Mouse (Mus musculus) right cerebral cortex, postnatal 25 days (tissue): Measurements from ENCODE around the gene BC048403.
"Not testable (repeated sequence)": the region's sequence is repeated elsewhere in the genome, so short reads cannot be mapped to it uniquely, and the experiment has no call there.

Experiments
- DNase-seq: peaks from one replicate; pipeline ENCODE4 v3.0.0; 2022

The BC048403 gene

DNA sequence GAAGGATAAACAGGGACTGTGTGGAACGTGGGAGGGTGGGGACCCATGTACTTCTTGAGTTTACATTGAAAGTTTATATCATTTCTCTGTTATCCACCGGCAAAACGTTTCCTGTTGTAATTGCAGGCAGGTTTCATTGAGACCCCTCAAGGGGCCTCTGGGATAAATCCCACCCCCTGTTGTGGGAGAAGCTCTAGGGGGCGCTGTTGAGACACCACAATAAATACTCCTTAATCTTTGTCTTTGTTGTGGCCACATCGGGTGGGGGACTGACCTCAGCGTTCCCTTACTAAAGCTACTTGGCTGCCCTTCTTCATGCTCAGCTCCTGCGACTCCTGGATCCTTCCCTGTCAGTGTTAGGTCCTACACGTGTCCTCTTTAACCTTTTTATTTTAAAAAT is 19.4 kb downstream of the BC048403 start:
- DNase-seq, result no peak

DNA sequence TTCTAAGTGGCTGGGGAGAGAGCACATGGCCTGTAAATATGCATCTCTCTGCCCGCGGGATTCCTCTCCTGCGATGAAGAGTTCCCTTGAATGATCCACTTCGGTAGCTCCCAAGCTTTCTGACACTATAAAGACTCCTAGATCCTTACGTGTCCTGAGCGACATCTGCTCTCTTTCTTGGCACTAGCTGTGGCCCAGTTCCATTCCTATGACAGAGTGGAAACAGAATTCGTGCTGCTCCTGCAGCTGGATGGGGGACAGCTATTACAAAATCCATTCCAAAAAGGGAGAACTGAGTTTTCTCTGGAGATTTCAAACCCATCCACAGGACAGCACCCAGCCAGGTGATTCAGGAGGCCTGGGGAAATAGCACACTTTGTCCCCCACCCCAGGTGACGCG is 22.4 kb downstream of the BC048403 start:
- DNase-seq, result no peak

DNA sequence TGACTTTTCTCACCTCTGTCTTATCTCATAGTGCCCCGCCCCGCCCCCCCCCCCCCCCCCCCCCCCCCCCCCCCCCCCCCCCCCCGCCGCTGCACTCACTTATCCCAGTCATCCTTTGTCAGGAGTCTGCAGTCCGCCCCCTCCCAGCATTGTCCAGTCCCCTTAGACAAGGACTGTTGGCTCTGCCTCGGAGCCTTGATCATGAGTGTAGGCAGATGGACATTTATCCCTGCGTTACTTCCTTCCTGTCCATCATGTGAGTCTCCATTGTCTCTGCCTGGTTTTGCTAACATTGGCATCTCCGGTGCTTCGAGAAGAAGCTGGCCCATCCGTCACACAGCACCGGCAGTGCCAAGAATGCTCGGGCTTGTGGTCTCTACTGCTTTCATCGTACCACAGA is 23.5 kb downstream of the BC048403 start:
- DNase-seq, result no peak

DNA sequence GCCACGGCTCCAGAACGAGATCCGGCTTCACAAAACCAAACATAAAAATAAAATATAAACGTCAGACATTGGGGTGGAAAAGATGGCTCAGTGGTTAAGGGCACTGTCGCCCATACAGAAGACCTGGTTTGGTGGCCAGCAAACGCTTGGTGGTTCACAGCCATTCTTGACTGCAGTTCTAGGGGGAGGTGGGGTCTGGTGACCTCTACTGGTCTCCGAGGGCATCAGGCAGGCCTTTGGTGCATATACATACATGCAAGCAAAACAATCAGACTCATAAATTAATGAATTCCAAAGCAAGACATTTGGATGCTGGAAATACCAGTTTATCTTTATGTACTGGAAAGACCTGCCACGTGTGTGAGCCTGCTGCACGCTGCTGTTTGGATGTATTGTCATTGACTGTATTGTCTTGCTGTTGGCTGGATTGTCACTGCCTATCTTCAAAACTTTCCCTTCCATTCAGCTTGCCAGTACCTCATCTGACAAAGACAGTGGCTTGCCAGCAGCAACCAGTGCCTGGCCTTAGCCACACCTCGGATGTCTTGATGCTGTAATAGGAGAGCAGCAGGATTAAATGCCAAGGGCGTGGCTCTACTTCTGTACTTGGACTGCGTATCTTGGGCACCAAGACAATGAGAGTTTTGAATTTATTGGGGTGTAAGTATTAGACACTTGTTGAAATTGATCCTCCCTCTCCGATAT is 24.9 kb downstream of the BC048403 start:
- no peak for DNase-seq

DNA sequence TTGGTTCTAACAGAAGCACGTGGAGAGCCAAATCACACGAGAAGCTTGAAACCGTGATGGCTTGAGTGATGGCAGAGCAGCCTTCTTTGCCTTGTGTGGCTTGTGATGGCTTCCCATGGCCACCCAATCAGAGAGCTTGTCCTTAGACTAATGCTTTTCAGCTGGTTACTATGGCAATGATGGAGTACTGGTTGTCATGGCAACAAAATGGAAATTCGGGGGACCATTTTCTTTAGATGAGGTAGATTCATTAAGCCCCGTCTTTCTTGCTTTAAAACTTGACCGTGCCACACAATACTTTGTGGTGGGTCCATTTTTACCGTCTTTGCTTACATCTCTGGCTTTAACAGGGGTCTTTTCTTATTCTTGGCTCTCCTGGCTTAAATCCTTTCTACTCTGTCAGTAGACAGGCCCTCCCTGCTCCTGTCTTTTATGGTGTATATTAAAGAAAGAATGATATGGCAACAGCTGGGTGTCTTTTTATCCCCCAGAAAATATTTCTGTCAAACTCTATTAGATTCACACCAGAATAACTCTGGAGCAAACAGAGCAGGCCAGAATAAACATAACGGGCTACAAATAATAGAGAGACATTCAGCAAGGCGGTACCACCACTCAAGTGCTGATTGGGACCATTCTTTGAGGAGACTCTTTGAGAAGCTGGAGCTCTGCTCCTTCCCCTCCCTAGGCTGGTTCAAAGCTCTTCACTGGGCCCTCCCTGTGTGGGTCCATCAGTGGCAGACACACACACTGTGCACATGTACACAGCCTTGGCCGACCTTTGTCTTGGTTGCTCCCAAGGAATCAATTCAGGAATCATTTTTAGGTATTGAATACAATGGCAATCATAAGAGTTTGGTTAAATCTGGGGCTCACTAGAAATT is 25.7 kb downstream of the BC048403 start:
- DNase-seq, result no peak

DNA sequence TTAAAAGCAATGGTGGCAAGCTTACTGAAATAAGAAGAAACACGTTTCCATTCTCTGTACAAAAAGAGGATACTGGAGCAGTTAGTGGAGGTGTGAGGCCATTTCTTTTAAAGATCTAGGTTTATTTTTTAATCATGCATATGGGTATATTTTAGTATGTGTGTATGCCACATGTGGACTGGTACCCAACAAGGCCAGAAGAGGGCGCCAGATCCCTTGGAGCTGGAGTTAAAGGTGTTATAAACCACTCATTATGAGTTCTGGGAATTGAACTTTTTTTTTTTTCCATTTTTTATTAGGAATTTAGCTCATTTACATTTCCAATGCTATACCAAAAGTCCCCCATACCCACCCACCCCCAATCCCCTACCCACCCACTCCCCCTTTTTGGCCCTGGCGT is 27.6 kb downstream of the BC048403 start:
- DNase-seq, result not testable (repeated sequence)

DNA sequence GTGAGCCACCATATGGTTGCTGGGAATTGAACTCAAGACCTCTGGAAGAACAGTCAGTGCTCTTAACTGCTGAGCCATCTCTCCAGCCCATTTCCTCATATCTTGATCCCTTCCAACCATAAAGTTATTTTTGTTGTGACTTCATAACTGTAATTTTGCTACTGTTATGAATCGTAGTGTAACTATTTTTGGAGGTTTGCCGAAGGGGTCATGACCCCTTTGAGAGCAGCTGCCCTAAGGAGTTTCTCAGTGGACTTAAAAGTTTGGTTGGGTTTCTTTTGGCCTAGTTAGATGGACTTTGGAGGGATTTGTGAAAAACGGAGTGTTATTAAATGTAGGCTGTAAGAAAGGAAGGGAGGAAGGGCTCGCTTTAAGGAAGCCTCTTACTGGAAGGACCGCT is 30.0 kb downstream of the BC048403 start:
- no peak for DNase-seq

DNA sequence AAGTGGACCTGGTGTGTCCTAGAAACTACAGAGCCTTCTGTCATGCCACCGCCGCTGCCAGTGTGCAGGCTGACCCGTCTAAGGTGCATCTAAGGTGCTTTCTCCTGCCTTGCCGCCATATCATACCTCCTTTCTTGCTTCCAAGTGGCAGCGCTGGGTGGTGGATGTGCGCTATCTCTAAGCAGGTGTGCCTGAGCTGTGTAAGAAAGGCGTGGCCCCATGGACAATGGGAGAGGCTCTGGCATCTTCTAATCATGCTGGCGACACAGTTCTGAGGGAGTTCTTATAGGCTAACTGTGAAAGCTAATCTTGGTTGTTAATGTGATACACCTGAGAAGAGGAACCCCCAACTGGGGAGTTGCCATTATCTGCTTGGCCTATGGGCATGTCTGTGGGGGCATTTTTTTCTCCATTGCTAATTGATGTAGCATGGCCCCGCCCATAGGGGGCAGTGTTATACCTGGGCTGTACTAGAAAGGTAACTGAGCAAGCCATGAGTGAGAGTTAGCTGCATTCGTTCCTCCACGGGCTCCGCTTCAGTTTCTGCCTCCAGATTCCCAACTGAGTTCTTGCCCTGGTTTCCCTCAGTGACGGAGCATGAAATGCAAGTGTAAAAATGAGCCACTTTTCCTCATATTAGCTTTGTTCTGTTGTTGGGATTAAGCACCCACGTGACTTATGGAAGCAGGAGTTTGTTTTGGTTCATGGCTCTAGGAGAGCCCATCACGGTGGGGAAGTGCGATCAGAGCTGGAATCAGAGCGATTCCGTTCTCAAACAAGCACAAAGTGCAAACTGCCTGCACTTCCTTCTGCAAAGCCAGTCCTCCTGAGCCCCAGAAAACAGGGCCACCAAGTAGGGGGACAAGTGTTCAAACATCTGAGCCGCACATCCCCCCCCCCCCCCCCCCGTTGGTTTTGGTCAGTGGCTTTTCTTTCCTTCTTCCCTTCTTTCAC is 31.2 kb downstream of the BC048403 start:
- DNase-seq, result no peak

DNA sequence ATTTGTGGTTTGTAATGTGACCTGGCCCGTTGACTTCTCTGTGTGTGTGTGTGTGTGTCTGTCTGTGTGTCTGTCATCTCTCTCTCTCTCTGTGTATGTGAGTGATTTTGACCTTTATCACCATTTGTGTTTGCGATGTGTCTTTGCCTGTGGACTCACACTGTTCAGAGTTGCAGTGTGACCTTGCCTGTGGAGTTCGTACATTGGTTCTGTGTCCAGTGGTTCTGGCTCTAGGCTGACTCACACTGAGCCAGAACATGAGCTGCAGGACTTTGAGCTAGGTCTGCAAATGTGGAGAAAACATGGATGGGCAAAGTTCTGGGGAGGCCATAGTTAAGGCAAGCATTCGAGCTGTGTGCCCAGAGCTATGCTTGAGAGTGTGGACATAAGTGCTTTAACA is 34.1 kb downstream of the BC048403 start:
- no peak for DNase-seq

DNA sequence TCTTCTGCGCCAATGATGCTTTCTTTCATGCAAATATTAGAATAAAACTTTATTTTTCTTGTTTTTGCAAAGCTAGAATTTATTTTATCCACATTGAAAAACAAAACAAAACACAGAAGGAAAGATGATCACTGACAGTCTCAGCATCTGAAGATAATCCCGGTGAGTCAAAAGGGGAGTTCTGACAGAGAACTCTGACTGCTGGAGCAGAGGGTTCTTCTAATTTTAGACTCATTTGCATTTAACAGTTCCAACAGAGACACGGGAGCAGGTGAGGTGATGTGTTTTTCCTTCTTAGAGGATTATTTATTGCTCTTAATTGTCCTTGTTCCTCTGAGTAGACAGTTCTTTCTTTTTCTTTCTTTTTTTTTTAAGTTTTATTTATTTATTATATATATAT is 36.3 kb downstream of the BC048403 start:
- DNase-seq, result no peak

DNA sequence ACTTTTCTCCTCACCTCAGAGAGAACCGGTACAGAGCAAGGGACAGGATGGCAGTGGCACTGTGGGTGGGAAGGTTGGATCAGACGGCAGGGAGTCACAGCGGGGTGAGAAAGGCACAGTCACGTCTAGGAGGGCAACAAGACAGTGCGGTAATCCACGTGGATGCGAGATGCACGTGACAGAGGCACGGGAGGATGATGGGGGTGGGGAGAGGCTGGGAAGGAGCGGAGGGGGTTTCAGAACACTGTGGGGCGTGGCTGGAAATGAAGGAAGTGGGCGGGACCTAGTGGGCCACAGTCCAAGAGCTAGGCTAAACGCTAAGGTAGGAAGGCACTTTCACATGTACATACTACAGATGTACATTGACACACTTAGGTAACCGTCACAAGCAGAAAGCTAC is 41.4 kb downstream of the BC048403 start:
- DNase-seq, result no peak

DNA sequence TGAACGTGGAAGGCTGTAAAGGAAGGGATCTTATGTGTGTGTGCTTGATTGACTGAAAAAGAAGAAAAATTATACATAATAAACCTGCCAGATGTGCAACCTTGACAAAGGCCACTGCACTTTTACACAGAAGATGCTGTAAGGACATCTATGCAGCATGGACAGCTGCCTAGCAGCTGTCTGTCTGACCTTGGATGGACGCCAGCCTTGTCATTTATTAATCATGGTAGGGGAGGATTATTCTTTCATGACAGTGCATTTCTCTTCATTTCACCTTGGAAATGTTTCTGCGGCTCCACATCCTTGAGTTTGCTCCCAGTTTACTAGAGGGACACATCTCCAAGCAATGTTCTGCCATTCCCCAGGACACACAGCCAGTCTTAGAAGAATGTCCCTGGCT is 48.8 kb downstream of the BC048403 start:
- DNase-seq, result no peak

DNA sequence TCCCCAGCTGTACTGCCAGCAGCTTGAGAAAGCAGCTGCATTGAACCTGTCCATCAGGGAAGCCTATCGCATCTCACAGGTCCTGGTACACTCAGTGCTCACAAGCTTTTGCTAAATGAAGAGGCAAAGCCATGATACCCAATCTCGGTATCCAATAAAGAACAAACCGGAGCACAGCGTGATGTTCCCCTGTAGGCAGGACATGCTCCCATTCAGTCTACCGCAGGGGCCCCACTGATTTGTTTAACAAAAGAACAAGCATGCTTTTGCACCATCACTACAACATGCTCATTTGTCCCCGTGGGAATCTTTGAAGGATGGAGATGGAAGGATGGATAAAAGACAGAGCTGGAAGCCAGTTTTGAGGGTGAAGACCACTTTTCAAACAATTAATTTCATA is 50.3 kb downstream of the BC048403 start:
- no peak for DNase-seq

DNA sequence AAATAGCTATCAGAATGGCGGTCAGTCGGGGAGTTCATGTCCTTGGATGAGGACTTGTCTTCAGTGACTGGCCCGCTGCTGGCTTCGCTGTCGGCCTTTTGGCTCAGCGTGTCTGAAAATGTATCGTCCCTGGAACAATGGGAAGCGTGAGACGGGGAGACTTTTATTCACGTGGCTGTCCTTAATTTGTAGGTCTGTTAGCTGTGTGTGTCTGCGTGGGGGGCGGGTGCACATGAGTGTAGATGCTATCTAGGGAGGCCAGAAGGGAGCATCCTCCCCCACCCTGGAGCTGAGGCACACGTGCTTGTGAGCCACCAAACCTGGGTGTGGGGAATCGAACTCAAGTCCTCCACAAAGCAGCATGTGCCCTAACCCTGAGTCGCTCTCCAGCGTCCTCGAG is 52.9 kb downstream of the BC048403 start:
- no peak for DNase-seq

DNA sequence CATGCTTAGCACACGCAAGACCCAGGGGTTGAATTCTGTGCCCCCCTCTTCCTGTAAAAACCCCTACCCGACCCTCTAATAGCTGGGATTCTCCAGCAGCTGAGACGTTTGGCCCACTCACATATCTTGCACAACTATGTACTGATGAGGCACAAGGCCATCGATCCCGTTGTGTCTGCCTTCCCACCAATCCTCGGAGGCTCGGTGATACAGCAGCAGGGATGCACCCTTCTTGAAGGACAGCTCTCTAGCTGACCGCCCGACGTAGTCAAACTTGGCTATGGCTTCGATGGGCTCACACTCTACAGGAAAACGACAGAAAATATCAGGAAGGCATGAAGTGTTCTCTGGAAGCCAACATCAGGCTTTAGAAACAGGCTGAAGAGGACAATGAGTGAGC is 54.7 kb downstream of the BC048403 start:
- no peak for DNase-seq

DNA sequence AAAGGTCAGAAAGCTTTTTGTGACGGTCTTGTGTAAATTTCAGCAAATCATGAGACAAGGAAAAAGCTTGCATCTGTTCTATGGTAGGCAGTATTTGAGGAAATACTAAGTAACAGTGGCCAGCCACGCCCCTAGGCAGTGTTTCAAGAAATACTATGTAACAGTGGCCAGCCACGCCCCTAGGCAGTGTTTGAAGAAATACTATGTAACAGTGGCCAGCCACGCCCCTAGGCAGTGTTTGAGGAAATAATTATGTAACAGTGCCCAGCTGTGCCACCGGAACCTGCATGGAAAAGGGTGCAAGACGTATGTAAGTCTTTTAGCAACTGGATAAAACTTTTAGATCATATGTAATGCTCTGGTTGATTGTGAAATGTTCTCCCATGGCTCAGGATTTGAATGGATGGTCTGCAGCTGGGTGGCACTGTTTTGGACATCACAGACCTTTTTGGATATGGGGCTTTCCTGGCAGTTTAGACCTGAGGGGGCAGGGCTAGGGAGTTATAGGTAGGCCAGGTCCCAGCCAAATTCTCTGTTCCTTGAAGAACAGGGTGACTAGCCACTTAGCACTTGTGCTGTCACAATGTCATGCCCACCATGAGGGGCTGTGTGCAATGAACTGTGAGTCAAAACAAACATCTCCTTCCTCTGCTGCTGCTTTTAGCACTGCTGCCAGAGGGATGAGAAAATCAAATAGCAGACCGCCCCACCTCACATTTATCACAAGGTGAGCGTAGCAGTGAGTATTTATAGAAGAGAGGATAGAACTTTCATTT is 56.5 kb downstream of the BC048403 start:
- no peak for DNase-seq

DNA sequence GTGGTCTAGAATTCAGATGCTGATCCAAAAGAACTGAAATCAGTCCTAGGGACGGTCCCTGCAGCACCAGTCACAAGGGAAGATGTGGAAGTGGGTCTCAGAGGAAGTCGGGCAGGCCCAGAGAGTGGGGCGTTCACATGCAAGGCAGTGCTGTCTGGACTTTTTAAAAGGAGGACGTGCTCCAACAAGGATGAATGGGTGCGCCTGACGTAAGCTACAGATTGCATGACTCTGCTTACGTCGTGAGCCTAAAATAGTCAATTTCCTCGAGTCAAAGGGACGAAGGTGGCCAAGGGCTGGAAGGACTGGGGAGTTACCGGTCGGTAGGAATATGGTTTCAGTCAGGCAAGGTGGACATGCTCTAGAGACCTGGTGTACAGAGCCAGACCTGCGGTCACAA is 60.3 kb downstream of the BC048403 start:
- DNase-seq, result no peak
